Mouse (Mus musculus) intestine, embryonic 15.5 days (tissue): ENCODE results near the gene Ss18l2. TPM values are rescaled to one million over a fixed set of nuclear protein-coding genes. Genes with fewer than 3 reads are reported as not detected.

Source experiments
- ATAC-seq: fragments of 200-750 bp; cut with Nextera tagmentation; 2 replicates; pipeline ENCODE4 v1.8.0; 2017; ENCODE audit warnings: moderate TSS enrichment, moderate library complexity
- H3K27ac ChIP-seq: fragments of 300-500 bp; sonication (generic); 2 replicates; pipeline ENCODE4 v1.5.1; 2015; ENCODE audit warnings: mild to moderate bottlenecking, inconsistent platforms
- H3K27me3 ChIP-seq: fragments of 300-500 bp; sonication (generic); replicated peaks from 2 replicates; pipeline ENCODE4 v1.6.1; 2015; ENCODE audit warnings: inconsistent platforms
- H3K36me3 ChIP-seq: fragments of 300-500 bp; sonication (generic); 2 replicates; pipeline ENCODE4 v1.6.1; 2015; ENCODE audit warnings: inconsistent platforms
- H3K4me1 ChIP-seq: fragments of 300-500 bp; sonication (generic); replicated peaks from 2 replicates; pipeline ENCODE4 v1.6.1; 2015; ENCODE audit warnings: inconsistent platforms
- H3K4me2 ChIP-seq: fragments of 300-500 bp; sonication (generic); replicated peaks from 2 replicates; pipeline ENCODE4 v1.6.1; 2015; ENCODE audit warnings: mild to moderate bottlenecking, inconsistent platforms
- H3K4me3 ChIP-seq: fragments of 300-500 bp; sonication (generic); replicated peaks from 2 replicates; pipeline ENCODE4 v1.5.1; 2015; ENCODE audit warnings: inconsistent platforms
- H3K9ac ChIP-seq: fragments of 300-500 bp; sonication (generic); 2 replicates; pipeline ENCODE4 v1.6.1; 2015; ENCODE audit warnings: inconsistent platforms
- H3K9me3 ChIP-seq: fragments of 300-500 bp; sonication (generic); 2 replicates; pipeline ENCODE4 v1.6.1; 2016; ENCODE audit warnings: inconsistent platforms
- WGBS: fragments of 180-500 bp; shearing (Covaris S2); methylation state at CpG from one replicate; pipeline ENCODE4 v1.1.7; 2015; 5-methylcytosine and 5-hydroxymethylcytosine counted together
- polyA plus RNA-seq: library from polyadenylated mRNA; unstranded; fragments of >200 nt; fragmentation: Nextera tagmentation; extraction: Ambion mirVana; gene quantifications from 2 replicates; pipeline ENCODE4 v1.2.1, GENCODE M21; 2015

Ss18l2 gene
- polyA plus RNA-seq, 1 experiment from 2014 or later, result 141 TPM

GRCm38 (mm10) chr9:121762248-121762647, 52.1 kb downstream of the Ss18l2 start:
- Histone ChIP-seq H3K9me3 (no peaks in the 10 kb centered on the region), H3K27me3 (no peaks in the 10 kb centered on the region), H3K9ac (no peak overlapping the region), H3K36me3 (peaks cover 16% of the 10 kb centered on the region), H3K4me2 (no peak overlapping the region), H3K27ac (no peak overlapping the region), H3K4me3 (no peak overlapping the region), H3K4me1 (peaks cover 32% of the 10 kb centered on the region)
- no peak for ATAC-seq
- WGBS, result 90% methylated on average over 10 of the region's 10 CpGs

GRCm38 (mm10) chr9:121762761-121763160, 52.6 kb downstream of the Ss18l2 start:
- 88% methylated on average over 25 of the region's 25 CpGs for WGBS
- Histone ChIP-seq H3K36me3 (peaks cover 19% of the 10 kb centered on the region), H3K4me1 (peaks cover 31% of the 10 kb centered on the region), H3K4me3 (no peak overlapping the region), H3K4me2 (no peak overlapping the region), H3K27ac (no peak overlapping the region), H3K9me3 (no peaks in the 10 kb centered on the region), H3K27me3 (no peaks in the 10 kb centered on the region), H3K9ac (no peak overlapping the region)
- ATAC-seq, result no peak

Other genes starting within 250 kb of the Ss18l2 start
- 29.6 and 33.9 TPM in 2 replicates for gene Cck, start 214.6 kb upstream of the Ss18l2 start, polyA plus RNA-seq
- not detected in 2 replicates for gene Lyzl4, start 68.2 kb upstream of the Ss18l2 start, polyA plus RNA-seq
- 6.1 and 7.0 TPM in 2 replicates for gene Vipr1, start 67.6 kb upstream of the Ss18l2 start, polyA plus RNA-seq
- gene Sec22c, start 4.8 kb upstream of the Ss18l2 start, polyA plus RNA-seq, result 14.5 and 14.7 TPM in 2 replicates
- gene Nktr, start 8.8 kb downstream of the Ss18l2 start, polyA plus RNA-seq, result 57.9 and 62.6 TPM in 2 replicates
- gene Zfp651, start 49.0 kb downstream of the Ss18l2 start, polyA plus RNA-seq, result 13.0 and 14.0 TPM in 2 replicates
- 0.29 and 0.39 TPM in 2 replicates for gene Klhl40, start 67.3 kb downstream of the Ss18l2 start, polyA plus RNA-seq
- 1.1 and 1.5 TPM in 2 replicates for gene Hhatl, start 82.2 kb downstream of the Ss18l2 start, polyA plus RNA-seq
- gene Ccdc13, start 129.1 kb downstream of the Ss18l2 start, polyA plus RNA-seq, result 1.1 and 1.3 TPM in 2 replicates
- 169 and 174 TPM in 2 replicates for gene Higd1a, start 148.0 kb downstream of the Ss18l2 start, polyA plus RNA-seq
- gene Ackr2, start 188.0 kb downstream of the Ss18l2 start, polyA plus RNA-seq, result 0.46 and 0.80 TPM in 2 replicates
- gene Cyp8b1, start 206.0 kb downstream of the Ss18l2 start, polyA plus RNA-seq, result not detected in 2 replicates
- gene Fam198a, start 240.7 kb downstream of the Ss18l2 start, polyA plus RNA-seq, result 3.1 and 4.6 TPM in 2 replicates